Mouse (Mus musculus): Measurements from ENCODE around the gene Rpl26.
"Not testable (repeated sequence)": the region's sequence is repeated elsewhere in the genome, so short reads cannot be mapped to it uniquely, and the experiment has no call there.

The Rpl26 gene

DNA sequence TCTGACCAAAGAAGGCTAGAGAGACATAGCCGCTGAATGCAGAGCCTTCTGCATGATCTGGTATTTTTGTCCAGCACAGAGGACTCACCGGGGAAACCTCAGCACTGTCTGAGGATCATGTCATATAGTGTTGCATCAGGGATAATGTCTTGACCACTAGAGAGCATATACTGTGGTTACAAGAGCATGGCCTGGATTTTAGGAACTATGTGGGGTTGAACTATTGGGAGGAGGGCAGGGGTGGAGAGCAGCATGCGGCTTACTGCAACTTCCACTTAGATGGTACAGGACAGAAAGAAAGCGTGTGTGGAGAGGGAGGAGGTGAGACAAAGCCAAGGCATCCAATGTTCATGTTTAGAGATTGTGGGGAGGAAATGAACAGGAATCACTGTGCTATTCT lies 13.2 kb downstream of the Rpl26 start:
- no peak for DNase-seq (ENCODE audit: low spot score)

DNA sequence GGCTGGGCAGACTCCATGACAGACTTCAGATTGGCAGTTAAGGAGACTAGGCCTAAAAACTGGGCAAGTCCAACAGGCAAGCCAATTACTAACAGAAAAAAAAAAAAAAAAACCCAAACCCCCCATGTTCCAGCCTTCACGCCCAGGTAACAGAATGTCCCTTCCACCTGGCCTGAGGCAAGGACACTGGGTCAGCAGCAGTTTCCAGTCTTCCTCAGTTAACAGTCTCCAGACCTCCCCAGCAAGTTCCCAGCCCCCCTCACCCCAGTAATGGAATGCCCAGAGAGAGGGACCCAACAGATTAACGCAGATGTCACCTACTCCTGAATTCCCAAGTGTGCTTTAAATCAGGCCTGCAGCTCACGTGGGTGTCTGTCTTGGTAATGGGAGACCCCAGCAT lies 21.8 kb downstream of the Rpl26 start:
- no peak for DNase-seq (ENCODE audit: low spot score)

DNA sequence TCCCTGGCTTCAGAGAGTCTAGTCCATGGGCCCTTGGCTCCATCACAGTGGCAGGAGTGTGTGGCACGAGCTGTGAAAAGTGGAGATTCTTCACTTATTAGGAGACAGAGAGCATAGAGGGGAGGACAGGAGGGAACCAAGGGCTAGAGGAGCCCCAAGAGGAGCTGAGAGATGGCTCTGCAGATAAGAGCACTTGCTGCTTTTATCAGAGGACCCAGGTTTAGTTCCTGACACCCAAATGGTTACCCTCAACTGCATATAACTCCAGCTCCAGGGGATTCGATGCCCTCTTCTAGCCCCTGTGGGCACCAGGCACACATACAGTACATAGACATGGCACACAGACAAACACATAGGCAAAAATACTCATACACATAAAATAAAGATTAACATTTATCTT lies 23.4 kb downstream of the Rpl26 start:
- DNase-seq (ENCODE audit: low spot score) = no peak

DNA sequence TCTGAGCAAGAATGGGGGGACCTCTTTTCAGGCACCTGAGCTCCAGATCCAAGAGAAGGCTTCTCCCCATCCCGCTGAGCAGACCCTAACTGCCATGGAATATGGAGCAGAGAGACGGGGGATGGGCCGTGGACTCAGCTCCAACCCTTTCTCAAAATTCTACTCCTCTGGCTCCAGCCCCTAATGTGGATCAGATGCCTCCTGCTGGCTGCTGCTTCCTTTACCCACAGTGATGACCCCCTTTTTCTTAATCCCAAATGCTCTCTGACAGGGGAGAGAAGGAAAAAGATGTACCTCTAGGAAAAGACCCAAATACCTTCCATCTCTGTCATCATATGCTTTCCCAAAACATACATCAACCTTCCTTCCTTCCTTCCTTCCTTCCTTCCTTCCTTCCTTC lies 25.6 kb downstream of the Rpl26 start, which contains the start of gene Odf4:
Gene Odf4, minus strand, starts transcription at position 101 of the 400 bp plus-strand sequence.
- no peak for DNase-seq (ENCODE audit: low spot score)

DNA sequence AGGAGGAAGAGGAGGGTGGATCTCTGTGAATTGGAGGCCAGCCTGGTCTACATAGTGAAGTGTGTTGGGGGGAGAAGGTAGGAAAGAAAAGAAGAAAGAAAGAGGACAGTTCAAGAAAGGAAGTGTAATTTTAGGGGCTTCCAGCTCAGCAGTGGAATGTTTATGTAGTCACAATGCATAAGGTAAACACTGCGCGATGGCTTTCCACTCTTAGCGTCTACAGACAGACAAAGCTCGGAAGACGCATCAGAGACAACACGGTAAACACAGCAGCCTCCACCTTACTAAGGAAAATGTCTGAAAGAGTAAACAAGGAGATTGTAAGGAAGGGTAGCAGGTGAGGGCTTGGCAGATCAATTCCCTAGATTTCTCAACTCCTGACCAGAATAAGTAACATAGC lies 28.6 kb downstream of the Rpl26 start:
- no peak for DNase-seq (ENCODE audit: low spot score)

DNA sequence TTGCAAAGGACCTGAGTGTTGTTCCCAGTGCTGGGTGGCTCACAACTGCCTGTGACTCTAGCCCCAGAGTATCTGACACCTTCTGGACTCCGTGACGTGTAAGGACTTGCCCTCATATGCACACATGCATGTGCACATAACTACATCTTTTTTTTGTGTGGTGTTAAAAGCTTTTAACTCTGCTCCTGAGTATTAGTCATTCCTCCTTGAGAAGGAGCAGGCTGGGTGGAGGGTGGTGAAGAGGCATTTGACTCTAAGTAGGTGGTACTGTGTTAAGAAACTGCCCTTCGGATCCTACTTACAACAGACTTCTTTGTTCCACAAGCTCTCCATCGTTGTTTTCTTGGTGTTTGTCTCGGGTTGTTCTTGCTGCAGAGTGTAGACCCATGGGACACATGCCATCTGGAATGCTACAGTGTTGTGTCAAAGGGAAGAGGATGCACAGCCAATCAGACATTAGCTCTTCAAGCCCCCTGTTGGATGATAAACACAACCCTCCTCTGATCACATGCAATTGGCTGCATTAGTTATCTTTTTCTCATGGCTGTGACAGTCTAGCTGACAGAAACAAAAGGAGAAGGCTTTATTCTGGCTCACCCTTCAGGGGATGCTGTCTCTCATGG lies 32.6 kb downstream of the Rpl26 start:
- no peak for DNase-seq (ENCODE audit: low spot score)

DNA sequence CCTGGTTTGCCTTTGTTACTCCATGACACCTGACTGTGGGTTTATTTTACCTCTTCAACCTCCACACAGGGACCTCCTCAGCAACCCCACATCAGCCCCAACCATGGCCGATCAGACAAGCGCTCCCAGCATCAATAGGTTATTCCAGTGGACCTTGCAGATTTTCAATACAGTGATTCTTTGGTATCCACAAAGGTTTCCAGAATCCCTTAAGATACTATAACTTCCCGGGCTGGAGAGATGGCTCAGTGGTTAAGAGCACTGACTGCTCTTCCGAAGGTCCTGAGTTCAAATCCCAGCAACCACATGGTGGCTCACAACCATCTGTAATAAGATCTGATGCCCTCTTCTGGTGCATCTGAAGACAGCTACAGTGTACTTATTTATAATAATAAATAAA lies 35.6 kb downstream of the Rpl26 start:
- DNase-seq (ENCODE audit: low spot score) = not testable (repeated sequence)

DNA sequence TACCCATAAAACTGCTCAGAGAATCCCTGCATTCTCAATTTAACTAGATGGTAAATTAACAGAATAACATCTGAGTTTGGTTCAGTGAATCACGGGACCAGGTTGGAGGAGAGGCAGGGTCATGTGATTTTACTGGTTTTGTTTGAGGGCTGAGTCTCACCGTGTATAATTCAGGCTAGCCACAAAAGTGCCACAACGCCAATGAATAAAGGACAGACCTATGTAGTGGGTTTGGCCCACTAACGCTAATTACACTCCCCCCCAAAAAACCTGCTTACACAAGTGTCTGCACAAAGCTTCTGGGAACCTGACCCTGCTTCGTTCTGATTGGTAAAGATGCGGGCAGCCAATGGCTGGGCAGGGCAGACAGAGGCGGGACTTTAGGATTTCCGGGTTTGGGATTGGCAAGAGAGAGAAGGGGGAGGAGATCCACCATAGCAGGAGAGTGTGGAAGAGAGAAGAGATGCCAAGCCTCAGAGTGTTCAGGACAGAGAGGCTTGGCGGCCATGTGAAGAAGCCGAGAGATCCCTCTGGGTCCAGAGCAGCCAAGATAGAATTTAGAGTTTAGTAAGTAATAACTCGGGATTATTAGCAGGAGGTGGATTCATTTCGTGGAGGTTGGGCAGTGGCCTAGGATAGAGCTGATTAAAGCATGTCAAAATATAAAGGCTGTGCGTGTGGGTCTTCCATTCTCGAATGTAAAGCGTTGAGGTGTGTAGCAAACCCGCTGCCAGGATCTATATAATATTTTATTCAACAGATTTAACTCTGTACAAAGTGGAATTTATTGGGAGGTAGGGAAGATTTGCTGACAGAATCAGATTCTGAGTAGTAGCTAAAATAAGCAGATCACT lies 38.3 kb downstream of the Rpl26 start:
- DNase-seq (ENCODE audit: low spot score) = peak; percentile 92

DNA sequence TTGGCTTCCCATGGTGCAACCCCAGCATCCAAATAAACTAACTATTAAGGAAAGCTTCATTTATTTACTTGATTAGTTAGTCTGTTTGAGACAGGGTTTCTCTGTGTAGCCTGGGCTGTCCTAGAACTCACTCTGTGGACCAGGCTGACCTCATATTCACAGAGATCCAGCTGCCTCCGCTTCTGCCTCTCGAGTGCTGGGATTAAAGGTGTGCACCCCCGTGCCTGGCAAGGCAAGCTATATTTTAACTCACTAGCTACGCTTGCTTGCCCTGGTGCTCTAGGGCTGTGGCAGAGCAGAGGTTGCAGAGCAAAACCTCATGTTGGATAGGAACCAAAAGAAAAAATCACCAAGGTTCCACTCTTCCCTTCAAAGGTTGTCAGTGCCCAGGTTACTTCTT lies 39.1 kb downstream of the Rpl26 start:
- DNase-seq (ENCODE audit: low spot score) = no peak

DNA sequence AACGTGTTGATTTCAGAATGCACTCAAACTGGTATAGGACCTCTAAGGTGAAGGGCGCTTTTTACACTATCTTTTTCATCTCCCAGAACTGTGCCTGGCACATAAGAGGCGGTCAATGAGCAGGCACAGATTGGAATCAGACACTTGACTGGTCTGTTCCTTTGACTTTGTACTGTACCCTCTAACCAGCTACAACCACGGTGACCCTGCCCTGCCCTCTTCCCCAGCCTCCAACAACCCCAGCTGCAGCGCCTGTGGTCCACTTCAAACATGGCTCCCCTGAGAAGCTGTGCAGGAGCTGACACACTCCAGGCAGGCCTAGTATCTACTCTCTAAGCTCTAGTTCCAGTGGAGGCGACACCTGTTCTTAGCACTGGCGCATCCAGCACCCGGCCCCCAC lies 41.3 kb downstream of the Rpl26 start:
- no peak for DNase-seq (ENCODE audit: low spot score)

DNA sequence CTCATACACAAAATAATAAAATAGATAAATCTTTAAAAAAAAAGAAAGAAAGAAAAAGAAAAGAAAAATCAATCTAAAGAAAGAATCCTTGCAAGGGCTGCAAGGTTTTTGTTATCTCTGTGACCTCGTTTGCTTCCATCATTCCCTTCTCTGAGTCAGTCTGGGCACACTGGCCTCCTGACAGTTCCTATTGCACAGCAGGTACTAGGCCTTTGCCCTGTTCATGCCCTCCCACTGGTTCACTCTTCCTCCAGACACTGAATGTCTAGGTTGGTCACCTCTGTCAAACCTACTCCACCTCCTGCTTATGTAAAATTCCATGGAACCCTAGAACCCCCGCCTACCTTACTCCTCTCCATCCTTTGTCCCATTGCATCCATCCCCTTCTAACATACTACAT lies 43.9 kb downstream of the Rpl26 start:
- no peak for DNase-seq (ENCODE audit: low spot score)

DNA sequence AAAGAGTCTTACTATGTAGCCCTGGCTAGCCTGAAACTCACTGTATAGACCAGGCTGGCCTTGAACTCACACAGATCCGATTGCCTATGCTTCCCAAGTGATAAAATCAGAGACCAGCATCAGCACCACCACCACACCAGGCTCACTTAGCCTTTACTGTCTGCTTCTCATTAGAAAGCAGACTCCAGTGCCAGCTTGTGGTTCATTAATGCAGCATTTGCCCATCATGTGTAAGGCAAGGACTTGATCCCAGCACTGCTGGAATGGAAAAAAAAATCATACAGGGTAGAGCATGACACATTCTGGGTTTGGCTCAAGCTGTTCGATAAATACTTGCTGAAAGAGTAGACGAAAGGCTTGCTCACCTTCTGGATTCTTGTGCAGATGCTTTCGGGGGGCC lies 44.6 kb downstream of the Rpl26 start:
- no peak for DNase-seq (ENCODE audit: low spot score)

DNA sequence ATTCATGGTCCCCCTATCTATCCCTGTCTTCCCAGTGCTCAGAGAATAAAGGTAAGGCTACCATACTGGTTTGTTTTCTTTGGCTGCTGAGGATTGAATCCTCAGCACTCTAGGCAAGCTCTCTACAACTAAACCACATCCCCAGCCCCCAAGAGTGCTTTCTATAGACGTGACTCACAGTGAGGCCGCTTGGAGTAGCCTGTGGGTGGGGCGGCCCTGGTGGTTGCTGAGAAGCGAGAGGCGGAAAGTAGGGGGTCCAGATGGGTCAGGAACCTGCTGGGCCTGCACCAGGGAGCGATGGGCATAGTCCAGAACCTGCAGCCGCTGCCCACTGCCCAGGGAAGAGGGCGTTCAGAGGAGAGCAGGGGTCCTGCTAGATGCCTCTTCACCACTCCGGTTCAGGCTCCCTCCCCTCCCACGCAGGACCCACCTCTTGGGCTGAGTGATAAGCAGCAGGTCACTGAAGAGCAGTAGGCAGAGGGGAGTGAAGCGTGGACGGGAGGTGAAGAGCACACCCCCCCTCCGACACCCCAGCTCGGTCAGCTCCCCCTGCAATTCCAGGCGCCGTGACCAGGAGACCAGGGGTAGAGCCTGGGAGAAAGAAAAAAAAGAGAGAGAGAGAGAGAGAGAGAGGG lies 45.5 kb downstream of the Rpl26 start:
- DNase-seq (ENCODE audit: low spot score) = no peak

DNA sequence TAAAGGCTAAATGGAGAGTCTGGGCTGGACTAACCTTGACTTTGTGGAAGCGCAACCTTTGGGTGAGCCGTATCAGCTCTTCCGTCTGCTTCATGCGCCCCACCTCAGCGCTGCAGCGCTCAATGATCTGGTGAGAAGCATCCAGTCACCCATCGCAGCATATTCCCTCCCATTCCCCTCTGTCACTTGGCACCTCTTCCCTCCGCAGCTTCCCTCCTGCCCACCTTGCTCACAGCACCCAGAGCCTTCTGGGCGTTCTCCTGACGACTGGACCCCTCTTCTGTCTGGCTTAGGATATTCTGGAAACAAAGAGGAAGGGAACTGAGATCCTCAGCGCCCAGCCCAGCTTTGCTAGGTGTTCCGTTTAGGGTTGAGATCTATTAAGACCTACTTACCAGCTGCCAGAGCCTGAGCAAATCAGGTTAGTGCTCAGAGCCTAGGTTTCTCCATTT lies 46.2 kb downstream of the Rpl26 start:
- DNase-seq (ENCODE audit: low spot score) = peak; percentile 51

DNA sequence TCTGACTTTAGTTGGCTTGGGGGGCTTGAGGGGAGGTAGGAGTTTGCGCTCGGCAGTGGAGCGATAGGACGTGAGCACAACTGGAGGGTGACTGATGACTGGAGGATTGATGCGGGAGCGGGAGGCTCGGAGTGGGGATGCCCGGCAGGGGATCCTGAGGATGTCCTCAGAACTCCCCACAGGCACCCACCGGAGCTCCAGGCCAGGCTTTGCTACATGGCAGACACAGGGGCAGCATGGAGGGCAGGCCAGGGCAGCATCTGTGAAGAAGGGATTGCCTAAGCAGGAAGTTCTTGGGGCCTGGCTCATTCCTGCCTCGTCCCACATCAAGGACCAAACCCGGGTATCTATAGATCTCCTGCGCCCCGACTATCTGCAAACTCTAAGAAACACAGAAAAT lies 52.5 kb downstream of the Rpl26 start:
- DNase-seq (ENCODE audit: low spot score) = no peak

DNA sequence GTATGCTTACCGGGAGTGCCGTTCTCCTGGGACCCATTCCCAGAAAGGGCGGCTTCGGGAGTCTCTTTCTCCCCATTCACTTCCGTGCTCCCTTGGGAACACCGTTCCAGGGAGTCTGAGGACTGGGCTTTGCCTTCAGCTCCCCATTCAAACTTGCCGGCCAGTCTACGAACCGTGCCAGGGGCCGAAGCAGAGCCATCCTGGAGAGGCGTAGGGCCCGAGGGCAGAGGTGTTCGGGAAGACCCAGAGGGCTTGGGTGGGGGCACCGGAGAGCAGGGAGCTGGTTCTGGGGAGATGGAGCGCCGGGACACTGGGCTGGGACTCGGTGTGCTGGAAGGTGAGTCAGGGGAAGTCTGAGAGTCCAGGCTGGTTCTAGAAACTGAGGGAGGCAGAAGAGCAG lies 53.0 kb downstream of the Rpl26 start:
- DNase-seq (ENCODE audit: low spot score) = no peak

DNA sequence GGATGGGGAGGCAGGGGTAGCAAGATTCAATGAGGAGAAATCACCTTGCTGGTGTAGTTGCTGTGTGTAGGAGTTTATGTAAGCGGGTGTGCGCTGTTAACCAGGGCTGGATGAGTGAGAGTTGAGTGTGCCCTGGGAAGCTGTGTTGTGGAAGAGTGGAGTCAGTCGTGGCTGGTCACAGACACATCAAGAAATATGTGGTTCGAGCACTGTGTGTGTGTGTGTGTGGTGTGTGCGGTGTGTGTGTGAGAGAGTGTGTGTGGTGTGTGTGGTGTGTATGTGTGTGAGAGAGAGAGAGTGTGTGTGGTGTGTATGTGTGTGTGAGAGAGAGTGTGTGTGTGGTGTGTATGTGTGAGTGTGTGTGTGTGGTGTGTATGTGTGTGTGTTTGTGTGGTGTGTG lies 54.1 kb downstream of the Rpl26 start:
- no peak for DNase-seq (ENCODE audit: low spot score)

DNA sequence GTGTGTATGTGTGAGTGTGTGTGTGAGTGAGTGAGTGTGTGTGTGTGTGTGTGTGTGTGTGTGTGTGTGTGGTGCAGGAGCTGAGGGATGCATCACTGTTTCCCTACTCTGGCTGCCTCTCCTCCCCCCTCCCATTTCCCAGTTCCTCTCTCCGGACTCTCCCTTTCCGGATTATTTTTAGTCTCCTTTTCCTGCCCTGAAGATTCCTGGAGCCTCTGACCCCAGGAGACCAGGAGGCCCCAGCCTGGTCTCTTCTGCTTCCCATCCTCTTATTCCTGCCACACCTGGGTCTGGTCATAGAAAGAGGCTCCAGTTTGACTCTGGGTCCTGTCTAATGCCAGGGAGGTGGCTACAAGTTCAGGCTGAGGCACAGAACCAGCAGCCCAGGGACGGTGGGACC lies 54.7 kb downstream of the Rpl26 start:
- no peak for DNase-seq (ENCODE audit: low spot score)
